Mouse (Mus musculus) liver, embryonic 13.5 days (tissue): ENCODE results near the gene Brip1. TPM values are rescaled to one million over a fixed set of nuclear protein-coding genes. Genes with fewer than 3 reads are reported as not detected.

Source experiments
- ATAC-seq: fragments of 200-750 bp; cut with Nextera tagmentation; 2 replicates; pipeline ENCODE4 v1.8.0; 2017; ENCODE audit warnings: low read depth, mild to moderate bottlenecking, moderate number of reproducible peaks, moderate library complexity
- DNase-seq: peaks from one replicate; pipeline ENCODE4 v3.0.0; 2022
- H3K27ac ChIP-seq: fragments of 300-500 bp; sonication (generic); 2 replicates; pipeline ENCODE4 v1.5.1; 2015; ENCODE audit warnings: moderate library complexity, mild to moderate bottlenecking, inconsistent platforms
- H3K27me3 ChIP-seq: fragments of 300-500 bp; sonication (generic); 2 replicates; pipeline ENCODE4 v1.6.1; 2015; ENCODE audit warnings: mild to moderate bottlenecking, inconsistent platforms
- H3K36me3 ChIP-seq: fragments of 300-500 bp; sonication (generic); 2 replicates; pipeline ENCODE4 v1.6.1; 2015; ENCODE audit warnings: mild to moderate bottlenecking, inconsistent platforms
- H3K4me1 ChIP-seq: fragments of 300-500 bp; sonication (generic); replicated peaks from 2 replicates; pipeline ENCODE4 v1.6.1; 2015; ENCODE audit warnings: inconsistent platforms
- H3K4me2 ChIP-seq: fragments of 300-500 bp; sonication (generic); 2 replicates; pipeline ENCODE4 v1.6.1; 2015; ENCODE audit warnings: inconsistent platforms, mild to moderate bottlenecking, moderate library complexity
- H3K4me3 ChIP-seq: fragments of 300-500 bp; sonication (generic); replicated peaks from 2 replicates; pipeline ENCODE4 v1.5.1; 2015; ENCODE audit warnings: mild to moderate bottlenecking, inconsistent platforms
- H3K9ac ChIP-seq: fragments of 300-500 bp; sonication (generic); 2 replicates; pipeline ENCODE4 v1.6.1; 2015; ENCODE audit warnings: mild to moderate bottlenecking, inconsistent platforms
- H3K9me3 ChIP-seq: fragments of 300-500 bp; sonication (generic); replicated peaks from 2 replicates; pipeline ENCODE4 v1.6.1; 2016; ENCODE audit warnings: inconsistent platforms
- WGBS: fragments of 180-500 bp; shearing (Covaris S2); methylation state at CpG from one replicate; pipeline ENCODE4 v1.1.7; 2015; ENCODE audit not compliant: insufficient replicate concordance; 5-methylcytosine and 5-hydroxymethylcytosine counted together
- polyA plus RNA-seq: library from polyadenylated mRNA; unstranded; fragments of >200 nt; fragmentation: Nextera tagmentation; extraction: Ambion mirVana; gene quantifications from 2 replicates; pipeline ENCODE4 v1.2.1, GENCODE M21; 2015

Gene Brip1
- polyA plus RNA-seq, 1 experiment from 2014 or later, result 7.4 TPM

DNA sequence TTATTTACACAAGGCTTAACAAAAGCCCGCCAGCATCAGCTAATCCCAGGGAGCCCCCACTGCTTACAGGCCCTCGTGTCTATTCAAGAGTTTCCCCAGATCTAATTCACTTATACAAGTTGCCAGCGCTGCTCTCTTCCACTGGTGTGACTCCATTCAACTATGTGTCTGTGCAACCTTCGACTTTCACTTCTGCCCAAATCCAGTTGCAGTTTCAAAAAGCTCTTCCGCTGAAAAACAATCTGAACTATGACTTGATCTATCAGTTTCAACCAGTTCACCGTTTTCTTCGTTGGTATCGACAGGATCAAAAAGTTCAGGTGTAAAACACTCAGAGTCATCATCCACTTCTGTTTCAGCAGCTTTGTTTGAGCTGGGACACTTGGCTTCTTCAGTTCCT is 139.8 kb downstream of the Brip1 start:
- H3K9ac ChIP-seq, result no peak overlapping the region
- H3K4me2 ChIP-seq, result no peak overlapping the region
- peaks cover 9% of the 10 kb centered on the region for H3K36me3 ChIP-seq
- WGBS, result 85% methylated on average over 8 of the region's 8 CpGs
- no peak for ATAC-seq
- H3K4me1 ChIP-seq, result no peaks in the 10 kb centered on the region
- no peak overlapping the region for H3K4me3 ChIP-seq
- H3K27ac ChIP-seq, result no peak overlapping the region
- H3K27me3 ChIP-seq, result no peaks in the 10 kb centered on the region
- DNase-seq, result no peak
- no peaks in the 10 kb centered on the region for H3K9me3 ChIP-seq

- 64% methylated on average over 4 of the region's 4 CpGs for WGBS
- H3K36me3 ChIP-seq, result peaks cover 5% of the 10 kb centered on the region; the same call in 1 of the 2 replicates
- H3K27ac ChIP-seq, result no peak overlapping the region
- no peak overlapping the region for H3K4me2 ChIP-seq
- no peaks in the 10 kb centered on the region for H3K27me3 ChIP-seq
- ATAC-seq (no peak), DNase-seq (no peak)
- H3K9me3 ChIP-seq, result no peaks in the 10 kb centered on the region
- H3K4me1 ChIP-seq, result no peaks in the 10 kb centered on the region
- H3K4me3 ChIP-seq, result no peak overlapping the region
- H3K9ac ChIP-seq, result no peak overlapping the region
Observed at GRCm38 (mm10) chr11:86059123-86059522, 141.9 kb downstream of the Brip1 start.

- DNase-seq (no peak), ATAC-seq (no peak)
- 52% methylated on average over 7 of the region's 7 CpGs for WGBS
- Histone ChIP-seq H3K4me3 (no peak overlapping the region), H3K9me3 (no peaks in the 10 kb centered on the region), H3K27ac (no peak overlapping the region), H3K36me3 (no peaks in the 10 kb centered on the region), H3K4me1 (no peaks in the 10 kb centered on the region), H3K27me3 (no peaks in the 10 kb centered on the region), H3K9ac (no peak overlapping the region), H3K4me2 (no peak overlapping the region)
Observed at GRCm38 (mm10) chr11:86055806-86056205, 145.2 kb downstream of the Brip1 start.

DNA sequence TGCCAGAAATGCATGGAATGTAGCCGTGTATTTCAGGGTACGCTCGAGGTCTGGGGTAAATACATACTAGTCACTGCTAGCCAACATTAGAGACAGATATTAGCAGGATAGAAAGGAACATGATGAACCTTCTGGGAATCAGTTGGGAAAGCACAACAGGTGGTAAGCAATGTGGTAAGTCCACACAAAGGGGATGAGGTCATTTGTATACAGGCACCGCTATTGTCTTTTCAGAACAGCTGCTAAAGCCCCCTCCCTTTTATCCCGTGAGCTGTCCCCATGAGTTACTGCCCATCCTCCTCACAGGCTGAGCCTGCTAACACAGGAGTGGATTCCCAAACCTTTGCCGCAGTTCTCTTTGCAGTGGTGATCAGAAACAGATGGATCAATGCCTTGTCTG is 149.6 kb downstream of the Brip1 start:
- no peaks in the 10 kb centered on the region for H3K36me3 ChIP-seq
- WGBS, result 57% methylated on average over 6 of the region's 6 CpGs
- H3K9me3 ChIP-seq, result no peaks in the 10 kb centered on the region
- H3K4me3 ChIP-seq, result no peak overlapping the region
- H3K27ac ChIP-seq, result no peak overlapping the region
- H3K4me2 ChIP-seq, result no peak overlapping the region
- DNase-seq, result no peak
- no peak overlapping the region for H3K9ac ChIP-seq
- no peak for ATAC-seq
- H3K4me1 ChIP-seq, result no peaks in the 10 kb centered on the region
- no peaks in the 10 kb centered on the region for H3K27me3 ChIP-seq

DNA sequence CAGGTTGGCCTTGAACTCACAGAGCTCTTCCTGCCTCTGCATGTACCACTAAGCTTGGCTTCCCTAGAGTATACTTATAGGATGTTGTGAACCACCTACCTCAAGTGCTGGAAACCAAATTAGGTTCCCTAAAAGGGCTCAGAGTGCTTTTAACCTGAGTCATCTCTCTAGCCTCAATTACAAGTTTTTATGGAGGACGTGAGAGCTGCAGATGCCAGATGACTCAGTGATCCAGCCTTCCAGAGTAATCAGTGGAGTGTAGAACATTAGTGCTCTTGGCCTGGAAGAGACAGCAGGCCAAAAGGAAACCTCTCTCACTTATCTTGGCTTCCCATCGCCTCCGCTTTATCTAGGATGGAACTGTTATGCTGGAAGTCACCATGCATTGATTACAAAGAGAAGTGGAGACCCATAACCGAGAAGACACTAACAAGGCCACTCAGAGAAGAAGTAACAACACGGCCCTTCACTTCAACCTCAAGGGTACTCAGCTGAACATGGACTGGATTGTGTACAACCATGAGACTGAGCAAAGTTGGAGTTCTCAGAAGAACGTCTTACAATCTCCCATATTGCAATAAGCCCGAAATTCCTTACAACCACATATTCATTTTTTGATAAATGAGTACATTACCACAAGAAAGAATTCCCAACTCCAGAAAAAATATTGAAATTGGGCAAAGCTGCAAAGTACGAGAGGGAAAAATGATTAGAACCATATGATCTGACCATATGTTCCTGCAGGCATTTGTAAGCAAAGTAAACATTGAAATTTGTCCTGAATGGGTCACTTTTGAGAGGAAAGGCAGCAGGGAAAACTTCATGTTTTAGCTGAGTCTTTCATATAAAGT is 150.3 kb downstream of the Brip1 start:
- 61% methylated on average over 8 of the region's 8 CpGs for WGBS
- no peaks in the 10 kb centered on the region for H3K27me3 ChIP-seq

DNA sequence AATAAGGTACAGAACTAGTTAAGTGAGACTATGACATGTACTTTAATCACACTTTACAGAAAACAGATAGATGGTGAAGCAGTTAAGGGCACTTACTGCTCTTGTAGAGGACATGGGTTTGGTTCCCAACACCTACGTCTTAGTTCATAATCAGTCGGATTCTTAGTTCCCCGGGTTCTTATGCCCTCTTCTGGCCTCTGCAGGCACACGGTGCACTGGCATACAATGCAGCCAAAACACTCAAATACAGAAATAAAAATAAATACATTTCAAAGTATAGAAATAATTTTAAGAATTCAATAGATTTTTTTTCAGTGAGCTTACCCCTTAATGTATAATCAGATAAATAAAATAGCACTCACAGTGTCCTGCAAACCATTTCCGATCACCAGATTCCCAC is 161.0 kb downstream of the Brip1 start:
- Histone ChIP-seq H3K9ac (no peak overlapping the region), H3K4me1 (no peaks in the 10 kb centered on the region), H3K27me3 (0 out of 2 replicates have a peak, but pooled peaks cover 2% of the 10 kb centered on the region), H3K9me3 (no peaks in the 10 kb centered on the region), H3K27ac (no peak overlapping the region), H3K36me3 (no peaks in the 10 kb centered on the region), H3K4me2 (no peak overlapping the region), H3K4me3 (no peak overlapping the region)
- ATAC-seq (no peak), DNase-seq (no peak)
- WGBS, result 65% methylated on average over 5 of the region's 5 CpGs

More for the DNA sequence above, 150.3 kb downstream of the Brip1 start:
- Histone ChIP-seq H3K9me3 (no peaks in the 10 kb centered on the region), H3K27ac (no peak overlapping the region), H3K9ac (no peak overlapping the region), H3K4me2 (no peak overlapping the region), H3K4me3 (no peak overlapping the region), H3K4me1 (no peaks in the 10 kb centered on the region), H3K36me3 (no peaks in the 10 kb centered on the region)
- DNase-seq, result no peak
- no peak for ATAC-seq

- Histone ChIP-seq H3K4me2 (no peak overlapping the region), H3K4me3 (no peak overlapping the region), H3K36me3 (no peaks in the 10 kb centered on the region), H3K27ac (no peak overlapping the region), H3K27me3 (no peaks in the 10 kb centered on the region), H3K4me1 (no peaks in the 10 kb centered on the region), H3K9me3 (no peaks in the 10 kb centered on the region), H3K9ac (no peak overlapping the region)
- WGBS, result 78% methylated on average over 8 of the region's 8 CpGs
- ATAC-seq, result no peak
- DNase-seq, result no peak
Observed at GRCm38 (mm10) chr11:86039355-86039754, 161.6 kb downstream of the Brip1 start.

GRCm38 (mm10) chr11:86038701-86039100 is 162.3 kb downstream of the Brip1 start:
- no peak overlapping the region for H3K4me2 ChIP-seq
- no peak overlapping the region for H3K4me3 ChIP-seq
- WGBS, result 73% methylated on average over 13 of the region's 13 CpGs
- H3K4me1 ChIP-seq, result no peaks in the 10 kb centered on the region
- DNase-seq, result no peak
- H3K27ac ChIP-seq, result no peak overlapping the region
- no peak overlapping the region for H3K9ac ChIP-seq
- no peak for ATAC-seq
- no peaks in the 10 kb centered on the region for H3K36me3 ChIP-seq
- no peaks in the 10 kb centered on the region for H3K9me3 ChIP-seq
- no peaks in the 10 kb centered on the region for H3K27me3 ChIP-seq

DNA sequence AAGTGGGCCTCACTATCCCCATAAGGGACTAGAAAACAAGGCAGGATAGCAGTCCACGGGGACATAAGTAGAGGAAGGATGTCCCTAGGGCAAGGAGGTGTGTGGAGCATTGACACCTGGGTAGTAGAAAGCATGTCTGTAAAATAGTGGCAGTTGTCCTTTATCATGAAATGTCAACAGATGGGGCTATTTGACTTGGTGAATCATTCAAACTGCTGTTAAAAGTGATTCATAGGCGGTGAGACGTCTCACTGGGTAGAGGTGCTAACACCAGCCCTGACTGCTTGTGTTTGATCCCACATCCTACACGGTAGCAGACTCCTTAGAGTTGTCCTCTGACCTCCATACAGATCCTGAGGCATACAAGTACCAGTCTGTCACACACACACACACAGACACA is 168.1 kb downstream of the Brip1 start:
- no peaks in the 10 kb centered on the region for H3K27me3 ChIP-seq
- H3K36me3 ChIP-seq, result no peaks in the 10 kb centered on the region
- 41% methylated on average over 4 of the region's 4 CpGs for WGBS
- no peak overlapping the region for H3K9ac ChIP-seq
- H3K9me3 ChIP-seq, result no peaks in the 10 kb centered on the region
- no peak overlapping the region for H3K4me3 ChIP-seq
- ATAC-seq, result no peak
- H3K4me1 ChIP-seq, result no peaks in the 10 kb centered on the region
- DNase-seq, result no peak
- no peak overlapping the region for H3K4me2 ChIP-seq
- H3K27ac ChIP-seq, result no peak overlapping the region

DNA sequence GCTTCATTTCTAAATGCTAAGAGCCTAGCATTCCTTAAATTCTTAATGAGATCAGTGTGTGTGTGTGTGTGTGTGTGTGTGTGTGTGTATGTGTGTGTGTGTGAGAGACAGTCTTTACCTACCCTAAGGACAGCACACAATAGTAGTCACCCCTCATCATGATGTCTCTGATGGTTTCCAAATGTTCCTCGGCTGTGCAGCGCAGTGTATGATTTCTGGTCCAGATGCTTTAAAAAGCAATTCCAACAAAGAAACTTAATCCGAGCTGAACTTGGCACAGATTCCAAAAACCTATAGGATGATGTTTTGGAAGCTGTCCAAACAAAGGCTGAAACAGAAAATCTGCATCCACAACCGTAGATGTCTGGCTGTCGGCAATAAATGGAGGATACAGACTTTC is 173.0 kb downstream of the Brip1 start:
- 72% methylated on average over 5 of the region's 5 CpGs for WGBS

GRCm38 (mm10) chr11:86026556-86027194 is 174.3 kb downstream of the Brip1 start:
- no peak overlapping the region for H3K4me3 ChIP-seq
- no peak overlapping the region for H3K4me2 ChIP-seq
- no peak for DNase-seq
- no peak overlapping the region for H3K27ac ChIP-seq
- no peaks in the 10 kb centered on the region for H3K27me3 ChIP-seq
- H3K9me3 ChIP-seq, result no peaks in the 10 kb centered on the region
- no peaks in the 10 kb centered on the region for H3K36me3 ChIP-seq
- H3K9ac ChIP-seq, result no peak overlapping the region
- H3K4me1 ChIP-seq, result no peaks in the 10 kb centered on the region
- WGBS, result 43% methylated on average over 7 of the region's 7 CpGs
- ATAC-seq, result no peak

More for the DNA sequence above, 173.0 kb downstream of the Brip1 start:
- ATAC-seq (no peak), DNase-seq (no peak)
- Histone ChIP-seq H3K27ac (no peak overlapping the region), H3K27me3 (no peaks in the 10 kb centered on the region), H3K4me2 (no peak overlapping the region), H3K4me3 (no peak overlapping the region), H3K36me3 (no peaks in the 10 kb centered on the region), H3K4me1 (no peaks in the 10 kb centered on the region), H3K9ac (no peak overlapping the region), H3K9me3 (no peaks in the 10 kb centered on the region)

DNA sequence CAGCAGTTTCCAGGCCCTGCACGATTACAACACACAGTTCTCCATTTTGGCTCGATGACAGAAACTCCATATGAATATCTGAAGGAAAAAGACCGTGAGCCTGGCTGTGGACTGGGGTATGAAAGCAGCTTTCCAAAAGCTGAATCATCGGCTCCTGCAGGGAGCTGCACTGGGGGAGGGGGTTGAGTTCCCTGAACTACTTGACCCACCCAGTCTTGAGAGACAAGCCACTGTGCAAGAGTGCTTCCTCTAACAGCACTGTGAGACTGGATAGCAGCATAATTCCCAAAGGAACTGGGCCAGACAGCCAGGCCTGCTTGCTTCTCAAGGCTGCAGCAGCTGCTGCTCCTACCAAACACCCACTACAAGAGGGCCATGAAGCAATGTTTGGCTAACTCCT is 178.6 kb downstream of the Brip1 start:
- ATAC-seq (no peak), DNase-seq (no peak)
- no peaks in the 10 kb centered on the region for H3K4me1 ChIP-seq
- peaks cover 2% of the 10 kb centered on the region; the same call in 1 of the 2 replicates for H3K27me3 ChIP-seq
- H3K36me3 ChIP-seq, result no peaks in the 10 kb centered on the region
- no peak overlapping the region for H3K9ac ChIP-seq
- H3K4me2 ChIP-seq, result no peak overlapping the region
- no peak overlapping the region for H3K4me3 ChIP-seq
- H3K27ac ChIP-seq, result no peak overlapping the region
- 58% methylated on average over 4 of the region's 4 CpGs for WGBS
- no peaks in the 10 kb centered on the region for H3K9me3 ChIP-seq
